Mouse (Mus musculus): ENCODE data around the gene Tekt2.

GRCm38 (mm10) chr4:126306058-126306457 is 19.4 kb downstream of the Tekt2 start:
- TF ChIP-seq CTCF (IDR thresholded peaks at IDR 0.05; ENCODE audit: insufficient read depth, low read length), result no peak
- TF ChIP-seq POLR2A (IDR thresholded peaks at IDR 0.05; ENCODE audit: borderline replicate concordance, extremely low read depth, low read depth, low read length), result no peak
